Mouse (Mus musculus): ENCODE measurements around the gene Myo1d.

DNA sequence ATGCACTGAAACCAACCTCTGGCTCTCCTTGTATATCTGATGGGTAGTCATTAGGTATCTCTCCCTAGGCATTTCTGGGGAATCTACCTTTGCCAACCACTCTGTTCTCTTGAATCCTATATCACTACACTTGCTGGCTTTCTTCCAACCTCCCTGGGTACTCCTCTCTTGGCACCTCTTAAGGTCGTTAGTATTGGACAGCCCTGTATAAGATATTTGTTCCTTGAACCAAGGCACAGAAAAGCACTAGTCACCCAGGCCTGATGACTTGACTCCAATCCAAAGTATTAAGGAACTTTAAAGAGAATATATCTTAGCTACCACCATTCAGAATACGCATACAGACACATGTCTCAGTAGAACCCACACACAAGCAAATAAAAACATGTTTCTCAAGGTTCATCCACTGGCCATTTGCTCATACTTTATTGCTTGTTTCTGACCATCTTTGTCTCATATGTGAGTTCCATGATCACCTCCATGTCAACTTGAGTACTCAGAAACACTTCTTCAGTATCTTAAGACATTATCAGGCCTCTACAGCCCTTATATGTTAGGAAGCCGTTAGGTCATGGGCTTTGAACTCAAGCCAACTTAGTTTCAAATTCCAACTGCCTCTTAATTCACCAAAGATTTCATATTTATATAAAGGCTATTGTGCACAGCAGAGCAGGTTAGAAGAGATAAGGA lies 18.4 kb downstream of the Myo1d start:
- TF ChIP-seq CTCF (IDR thresholded peaks at IDR 0.05; ENCODE audit: low read depth) (no peak), EP300 (optimal IDR thresholded peaks at IDR 0.05) (no peak)
